Mouse (Mus musculus): ENCODE data around the gene Rnf43. TPM values are rescaled to one million over a fixed set of nuclear protein-coding genes. Genes with fewer than 3 reads are reported as not detected.

Rnf43 gene
- total RNA-seq (2014; fragmentation: Nextera tagmentation) (4.5 and 16.1 TPM in 2 replicates), total RNA-seq (2017) (4.2 and 6.7 TPM in 2 replicates)

- ATAC-seq (replicated peaks; ENCODE audit: poor library complexity, severe bottlenecking), result peak; percentile 95
These were observed at the start of gene Rnf43 for GRCm38 (mm10) chr11:87662407-87662806. TSS of gene Rnf43 (plus strand) at chr11:87662722.

GRCm38 (mm10) chr11:87613972-87614371 lies 48.5 kb upstream of the Rnf43 start:
- ATAC-seq (replicated peaks; ENCODE audit: poor library complexity, severe bottlenecking), result no peak

GRCm38 (mm10) chr11:87615551-87615950 lies 47.0 kb upstream of the Rnf43 start:
- no peak for ATAC-seq (replicated peaks; ENCODE audit: poor library complexity, severe bottlenecking)

- no peak for ATAC-seq (replicated peaks; ENCODE audit: poor library complexity, severe bottlenecking)
These were observed 46.6 kb upstream of the Rnf43 start for GRCm38 (mm10) chr11:87615952-87616351.

GRCm38 (mm10) chr11:87616790-87617474 lies 45.6 kb upstream of the Rnf43 start, which contains the start of gene Hsf5:
TSS of gene Hsf5 (plus strand) at chr11:87617164.
- ATAC-seq (replicated peaks; ENCODE audit: poor library complexity, severe bottlenecking), result no peak

GRCm38 (mm10) chr11:87617606-87618005 lies 44.9 kb upstream of the Rnf43 start:
- ATAC-seq (replicated peaks; ENCODE audit: poor library complexity, severe bottlenecking), result no peak

GRCm38 (mm10) chr11:87623160-87623559 lies 39.4 kb upstream of the Rnf43 start:
- no peak for ATAC-seq (replicated peaks; ENCODE audit: poor library complexity, severe bottlenecking)

GRCm38 (mm10) chr11:87629859-87630258 lies 32.7 kb upstream of the Rnf43 start:
- ATAC-seq (replicated peaks; ENCODE audit: poor library complexity, severe bottlenecking), result peak; percentile 74

- no peak for ATAC-seq (replicated peaks; ENCODE audit: poor library complexity, severe bottlenecking)
These were observed 23.7 kb upstream of the Rnf43 start for GRCm38 (mm10) chr11:87638793-87639192.

- ATAC-seq (replicated peaks; ENCODE audit: poor library complexity, severe bottlenecking), result peak; percentile 99
These were observed 23.3 kb upstream of the Rnf43 start for GRCm38 (mm10) chr11:87639206-87639605.

GRCm38 (mm10) chr11:87642865-87643264 lies 19.7 kb upstream of the Rnf43 start:
- no peak for ATAC-seq (replicated peaks; ENCODE audit: poor library complexity, severe bottlenecking)

GRCm38 (mm10) chr11:87654693-87655092 lies 7.8 kb upstream of the Rnf43 start:
- peak; percentile 79 for ATAC-seq (replicated peaks; ENCODE audit: poor library complexity, severe bottlenecking)

GRCm38 (mm10) chr11:87659216-87659615 lies 3.3 kb upstream of the Rnf43 start:
- ATAC-seq (replicated peaks; ENCODE audit: poor library complexity, severe bottlenecking), result no peak

GRCm38 (mm10) chr11:87662822-87663221 lies 300 bp downstream of the Rnf43 start:
- no peak for ATAC-seq (replicated peaks; ENCODE audit: poor library complexity, severe bottlenecking)

GRCm38 (mm10) chr11:87663948-87664347 lies 1.4 kb downstream of the Rnf43 start:
- no peak for ATAC-seq (replicated peaks; ENCODE audit: poor library complexity, severe bottlenecking)

- ATAC-seq (replicated peaks; ENCODE audit: poor library complexity, severe bottlenecking), result no peak
These were observed 2.0 kb downstream of the Rnf43 start for GRCm38 (mm10) chr11:87664521-87664920.

GRCm38 (mm10) chr11:87665224-87665623 lies 2.7 kb downstream of the Rnf43 start:
- ATAC-seq (replicated peaks; ENCODE audit: poor library complexity, severe bottlenecking), result no peak

GRCm38 (mm10) chr11:87665658-87666057 lies 3.1 kb downstream of the Rnf43 start:
- no peak for ATAC-seq (replicated peaks; ENCODE audit: poor library complexity, severe bottlenecking)

- peak; percentile 65 for ATAC-seq (replicated peaks; ENCODE audit: poor library complexity, severe bottlenecking)
These were observed 3.9 kb downstream of the Rnf43 start for GRCm38 (mm10) chr11:87666256-87667035.

- ATAC-seq (replicated peaks; ENCODE audit: poor library complexity, severe bottlenecking), result no peak
These were observed 4.9 kb downstream of the Rnf43 start for GRCm38 (mm10) chr11:87667107-87668090.
